Mouse (Mus musculus) testis, adult 2 months (tissue): ENCODE results near the gene Rnf150. TPM values are rescaled to one million over a fixed set of nuclear protein-coding genes. Genes with fewer than 3 reads are reported as not detected.

Experiments
- H3K27ac ChIP-seq: fragments of 200-500 bp; 2 replicates; pipeline ENCODE4 v1.5.1; 2012; ENCODE audit warnings: low read depth, low read length; ENCODE audit not compliant: control insufficient read depth, insufficient read depth
- H3K27me3 ChIP-seq: fragments of 200-500 bp; 2 replicates; pipeline ENCODE4 v1.6.1; 2012; ENCODE audit warnings: mild to moderate bottlenecking, low read length, moderate library complexity; ENCODE audit not compliant: control insufficient read depth, insufficient read depth
- H3K36me3 ChIP-seq: fragments of 200-500 bp; 2 replicates; pipeline ENCODE4 v1.6.1; 2012; ENCODE audit warnings: mild to moderate bottlenecking, low read length; ENCODE audit not compliant: control insufficient read depth, insufficient read depth
- H3K4me1 ChIP-seq: fragments of 200-500 bp; 2 replicates; pipeline ENCODE4 v1.6.1; 2012; ENCODE audit warnings: low read length; ENCODE audit not compliant: control insufficient read depth, insufficient read depth
- H3K4me3 ChIP-seq: fragments of 200-500 bp; 2 replicates; pipeline ENCODE4 v1.5.1; 2012; ENCODE audit warnings: low read depth, mild to moderate bottlenecking, low read length, moderate library complexity, mixed read lengths; ENCODE audit not compliant: control insufficient read depth
- CTCF ChIP-seq: fragments of 200-500 bp; IDR thresholded peaks from 2 replicates; pipeline ENCODE4 v1.5.1; 2012; ENCODE audit warnings: low read depth, mild to moderate bottlenecking, inconsistent platforms, low read length, moderate library complexity; ENCODE audit not compliant: control insufficient read depth, insufficient read depth, insufficient replicate concordance
- POLR2A ChIP-seq: fragments of 200-500 bp; IDR thresholded peaks from 2 replicates; pipeline ENCODE4 v1.6.1; 2012; ENCODE audit warnings: low read depth, mild to moderate bottlenecking, inconsistent platforms, low read length, moderate library complexity; ENCODE audit not compliant: control insufficient read depth
- polyA plus RNA-seq: library from polyadenylated mRNA; depleted of rRNA; stranded (reverse); fragments of >200 nt; gene quantifications from 2 replicates; pipeline ENCODE4 v1.2.3, GENCODE M21; 2012

Rnf150 gene
- polyA plus RNA-seq, 1 experiment: 0.33 TPM

DNA sequence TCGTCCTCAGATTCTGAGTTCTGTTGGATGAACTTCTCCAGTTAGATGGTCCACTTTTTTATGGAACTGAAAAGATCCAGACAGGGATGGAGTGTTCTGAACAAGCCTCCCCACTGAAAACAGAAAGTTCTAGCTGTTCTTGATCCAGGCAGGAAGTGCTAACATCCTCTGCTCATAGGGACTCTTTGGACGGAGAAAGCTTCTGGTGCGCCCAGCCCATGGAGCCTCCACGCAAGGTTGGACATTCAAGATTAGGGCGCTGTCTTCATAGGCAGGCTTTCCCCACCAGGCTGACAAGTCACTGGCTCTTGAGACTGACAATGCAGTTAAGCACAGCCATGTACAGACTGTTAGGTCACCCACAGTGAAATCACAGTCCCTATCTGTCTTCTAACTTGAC is 172.0 kb downstream of the Rnf150 start:
- Histone ChIP-seq H3K36me3 (no peaks in the 10 kb centered on the region), H3K4me1 (no peaks in the 10 kb centered on the region), H3K4me3 (no peak overlapping the region), H3K27me3 (no peaks in the 10 kb centered on the region), H3K27ac (no peak overlapping the region)
- TF ChIP-seq POLR2A (no peak), CTCF (no peak)

DNA sequence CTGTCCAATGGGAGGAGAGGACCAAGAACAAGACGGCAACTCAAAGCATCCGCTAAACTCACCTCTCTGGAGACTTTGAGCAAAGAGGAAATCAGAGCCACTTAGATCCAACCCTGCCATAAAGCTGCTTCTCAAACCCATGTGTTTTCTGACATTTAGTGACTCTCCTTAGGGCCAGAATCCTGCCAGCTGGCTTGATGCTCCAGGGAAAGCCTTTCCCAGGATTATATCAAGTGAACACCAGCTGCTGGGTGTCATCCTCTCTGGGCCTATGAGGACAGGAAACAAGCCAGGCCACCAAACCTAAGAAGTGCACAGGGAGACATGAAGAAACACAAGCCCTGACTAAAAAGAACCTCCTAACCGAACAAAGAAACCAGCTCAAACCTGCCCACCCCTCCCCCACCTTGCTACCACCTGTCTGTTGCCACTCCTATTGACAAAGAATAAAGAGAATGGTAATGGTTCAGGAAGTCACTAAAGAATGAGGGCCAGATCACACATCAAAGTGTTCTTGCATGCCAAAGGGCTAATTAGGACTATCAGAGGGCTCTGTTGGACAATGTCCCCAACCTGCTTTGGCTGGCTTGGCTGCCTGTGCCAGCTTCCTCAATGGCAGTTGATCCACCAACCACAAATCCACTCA is 173.5 kb downstream of the Rnf150 start:
- no peak for TF ChIP-seq CTCF
- TF ChIP-seq POLR2A: no peak
- Histone ChIP-seq H3K27ac (no peak overlapping the region), H3K27me3 (no peaks in the 10 kb centered on the region), H3K4me1 (no peaks in the 10 kb centered on the region), H3K4me3 (no peak overlapping the region), H3K36me3 (no peaks in the 10 kb centered on the region)

DNA sequence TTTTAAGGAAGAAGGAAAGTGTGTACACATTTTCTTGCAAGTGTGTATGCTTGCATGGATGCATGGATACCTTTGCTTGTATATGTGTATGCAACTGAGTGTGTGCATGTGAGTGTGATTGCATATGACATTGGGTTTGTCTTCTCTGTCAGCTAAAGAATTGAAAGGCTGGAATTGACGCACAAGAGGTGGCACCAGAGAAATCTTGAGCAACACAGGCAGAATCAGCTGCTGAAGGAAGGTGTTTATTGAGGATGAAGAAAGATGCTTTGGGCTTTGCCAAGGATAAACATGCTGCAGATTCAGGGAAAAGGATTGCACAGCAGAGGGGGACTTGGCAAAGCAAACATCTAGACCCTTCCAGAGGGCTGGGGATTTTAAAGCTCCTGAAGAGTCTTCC is 174.2 kb downstream of the Rnf150 start:
- no peak for TF ChIP-seq POLR2A
- no peak for TF ChIP-seq CTCF
- no peak overlapping the region for H3K4me3 ChIP-seq
- H3K4me1 ChIP-seq: no peaks in the 10 kb centered on the region
- H3K27ac ChIP-seq: no peak overlapping the region
- H3K36me3 ChIP-seq: no peaks in the 10 kb centered on the region
- H3K27me3 ChIP-seq: no peaks in the 10 kb centered on the region

DNA sequence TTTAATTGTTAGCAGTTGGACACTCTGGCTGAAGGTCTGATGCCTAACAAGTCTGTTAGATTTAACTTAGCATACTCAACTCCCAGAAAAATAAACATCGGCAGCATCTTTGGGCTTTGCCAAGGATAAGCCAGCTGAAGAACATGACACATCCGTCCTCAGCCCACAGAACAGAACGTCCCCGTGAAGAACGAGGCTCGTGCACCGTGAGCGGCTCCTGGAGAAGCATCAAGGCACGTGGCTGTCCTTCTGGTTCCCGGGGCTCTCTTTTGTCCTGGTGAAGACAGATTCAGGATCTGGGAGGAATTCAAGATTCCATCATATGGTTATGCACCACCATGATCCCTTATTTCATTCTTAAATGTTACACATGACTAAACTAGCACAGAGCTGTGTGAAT is 175.4 kb downstream of the Rnf150 start:
- no peaks in the 10 kb centered on the region for H3K4me1 ChIP-seq
- no peaks in the 10 kb centered on the region for H3K36me3 ChIP-seq
- no peak overlapping the region for H3K4me3 ChIP-seq
- H3K27me3 ChIP-seq: no peaks in the 10 kb centered on the region
- no peak for TF ChIP-seq CTCF
- no peak for TF ChIP-seq POLR2A
- H3K27ac ChIP-seq: no peak overlapping the region

DNA sequence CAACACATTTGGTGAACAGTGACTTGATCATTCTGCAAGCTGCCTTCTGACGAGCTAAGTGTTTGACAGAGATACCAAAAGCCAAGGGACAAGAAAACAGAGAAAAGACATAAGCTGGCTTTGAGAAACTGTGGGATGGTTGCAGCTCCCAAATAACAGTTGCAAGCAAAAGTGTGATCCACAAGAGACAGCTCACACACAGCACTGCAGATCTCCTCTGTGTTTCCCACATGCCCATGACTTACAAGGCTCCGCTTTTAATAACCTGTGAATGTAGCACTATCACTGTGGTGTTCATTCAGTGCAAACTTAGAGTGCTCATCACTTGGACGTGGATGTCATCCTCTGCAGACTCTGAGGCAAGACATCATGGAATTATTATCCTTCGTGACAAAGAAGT is 178.3 kb downstream of the Rnf150 start:
- no peaks in the 10 kb centered on the region for H3K36me3 ChIP-seq
- no peaks in the 10 kb centered on the region for H3K4me1 ChIP-seq
- no peak overlapping the region for H3K4me3 ChIP-seq
- TF ChIP-seq CTCF: no peak
- no peak for TF ChIP-seq POLR2A
- H3K27me3 ChIP-seq: no peaks in the 10 kb centered on the region
- H3K27ac ChIP-seq: no peak overlapping the region

DNA sequence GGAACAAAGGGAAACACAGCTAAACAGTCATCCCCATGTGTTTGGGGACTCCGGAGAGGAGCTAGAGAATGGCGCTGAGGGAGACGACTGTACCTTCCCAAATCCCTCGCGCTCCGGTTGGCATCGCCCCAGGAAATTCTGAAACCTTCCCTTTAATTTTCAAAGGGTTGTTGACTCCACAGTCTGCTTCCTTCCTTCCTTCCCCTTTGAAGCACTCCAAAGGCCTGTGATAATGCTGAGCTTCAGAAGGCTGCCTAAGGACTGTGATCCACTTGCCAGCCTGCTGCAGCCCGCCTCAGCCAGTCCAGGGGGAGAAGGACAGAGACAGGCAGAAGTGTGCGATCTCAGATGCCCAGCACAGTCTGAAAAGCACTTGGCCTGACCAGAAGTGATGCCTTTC is 183.8 kb downstream of the Rnf150 start:
- Histone ChIP-seq H3K36me3 (no peaks in the 10 kb centered on the region), H3K27me3 (no peaks in the 10 kb centered on the region), H3K27ac (no peak overlapping the region), H3K4me1 (no peaks in the 10 kb centered on the region), H3K4me3 (no peak overlapping the region)
- TF ChIP-seq POLR2A (no peak), CTCF (no peak)

DNA sequence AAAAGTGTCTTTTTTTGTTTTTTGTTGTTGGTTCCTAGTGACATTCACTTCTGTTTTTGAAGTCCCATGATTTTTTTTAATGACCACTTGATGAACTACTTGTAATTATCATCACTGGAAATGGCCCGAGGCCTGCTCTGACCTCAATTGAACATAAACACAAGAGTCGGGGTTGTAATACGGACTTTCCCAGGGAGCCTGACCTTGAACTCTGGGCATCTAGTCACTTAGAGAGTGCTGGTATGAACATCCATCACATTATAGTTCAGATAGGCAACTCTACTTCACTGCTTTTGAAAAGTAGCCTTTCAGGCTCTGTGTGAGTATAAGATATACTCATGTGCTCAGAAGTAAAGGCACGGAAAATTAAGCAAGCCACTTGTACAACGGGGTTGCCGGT is 185.4 kb downstream of the Rnf150 start:
- no peak overlapping the region for H3K27ac ChIP-seq
- H3K27me3 ChIP-seq: no peaks in the 10 kb centered on the region
- no peaks in the 10 kb centered on the region for H3K36me3 ChIP-seq
- TF ChIP-seq CTCF: no peak
- TF ChIP-seq POLR2A: no peak
- no peak overlapping the region for H3K4me3 ChIP-seq
- no peaks in the 10 kb centered on the region for H3K4me1 ChIP-seq

DNA sequence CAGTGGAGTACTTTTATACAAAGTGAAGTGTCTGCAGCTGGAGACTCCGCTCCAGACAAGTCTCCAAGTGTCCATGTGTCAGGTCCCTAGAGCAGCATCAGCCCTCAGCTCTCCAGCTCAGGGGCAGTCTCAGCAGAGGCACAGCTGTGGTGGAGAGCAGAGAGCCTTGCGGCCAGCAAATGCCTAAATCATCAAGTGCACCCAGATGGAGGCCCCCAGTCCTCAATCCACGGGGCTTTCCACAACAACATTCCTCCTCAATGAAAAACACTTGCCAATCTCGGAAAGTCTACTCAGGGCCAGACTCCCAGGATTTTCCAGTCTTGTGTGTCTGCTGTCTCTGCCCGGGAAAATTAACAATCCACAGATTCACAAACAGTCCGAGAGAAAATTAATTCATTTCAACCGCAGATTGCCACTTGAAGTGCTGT is 186.0 kb downstream of the Rnf150 start:
- H3K36me3 ChIP-seq: no peaks in the 10 kb centered on the region
- H3K27ac ChIP-seq: no peak overlapping the region
- TF ChIP-seq CTCF (no peak), POLR2A (no peak)
- no peaks in the 10 kb centered on the region for H3K27me3 ChIP-seq
- H3K4me1 ChIP-seq: no peaks in the 10 kb centered on the region
- no peak overlapping the region for H3K4me3 ChIP-seq

DNA sequence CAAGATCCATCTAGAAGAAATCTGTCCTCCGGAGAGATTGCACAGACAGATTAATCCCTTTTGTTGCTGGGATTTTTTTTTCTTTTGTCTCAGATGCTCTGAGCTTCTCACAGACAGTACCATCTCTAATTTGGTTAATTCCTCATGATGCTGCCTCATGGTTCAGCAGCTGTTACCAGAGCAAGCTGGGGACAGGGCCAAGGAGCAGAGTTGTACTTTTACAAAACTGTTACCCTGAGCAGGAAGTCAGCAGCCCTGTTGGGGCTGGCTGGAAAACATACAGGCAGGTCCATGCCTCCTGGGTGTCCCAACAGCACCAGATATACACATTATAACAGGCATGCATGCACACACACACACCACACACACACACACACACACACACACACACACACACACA is 186.5 kb downstream of the Rnf150 start:
- Histone ChIP-seq H3K4me1 (no peaks in the 10 kb centered on the region), H3K27ac (no peak overlapping the region), H3K27me3 (no peaks in the 10 kb centered on the region), H3K4me3 (no peak overlapping the region), H3K36me3 (no peaks in the 10 kb centered on the region)
- no peak for TF ChIP-seq POLR2A
- TF ChIP-seq CTCF: no peak
